Mouse (Mus musculus) lung, embryonic 16.5 days (tissue): Measurements from ENCODE around the gene Has1. TPM values are rescaled to one million over a fixed set of nuclear protein-coding genes. Genes with fewer than 3 reads are reported as not detected.
"Not testable (repeated sequence)": the region's sequence is repeated elsewhere in the genome, so short reads cannot be mapped to it uniquely, and the experiment has no call there.

Experiments used
- ATAC-seq: fragments of 200-750 bp; cut with Nextera tagmentation; 2 replicates; pipeline ENCODE4 v1.8.0; 2017; ENCODE audit warnings: low read depth, mild to moderate bottlenecking, moderate library complexity
- H3K27ac ChIP-seq: fragments of 300-500 bp; sonication (generic); 2 replicates; pipeline ENCODE4 v1.5.1; 2014; ENCODE audit warnings: mild to moderate bottlenecking, control low read depth, low read length
- H3K27me3 ChIP-seq: fragments of 300-500 bp; sonication (generic); 2 replicates; pipeline ENCODE4 v1.6.1; 2014; ENCODE audit warnings: low read depth, low read length, mixed read lengths; ENCODE audit not compliant: control insufficient read depth, insufficient read depth
- H3K36me3 ChIP-seq: fragments of 300-500 bp; sonication (generic); 2 replicates; pipeline ENCODE4 v1.6.1; 2014; ENCODE audit warnings: low read length; ENCODE audit not compliant: control insufficient read depth, insufficient read depth
- H3K4me1 ChIP-seq: fragments of 300-500 bp; sonication (generic); replicated peaks from 2 replicates; pipeline ENCODE4 v1.6.1; 2014; ENCODE audit warnings: low read length, mixed read lengths; ENCODE audit not compliant: control insufficient read depth, insufficient read depth
- H3K4me2 ChIP-seq: fragments of 300-500 bp; sonication (generic); 2 replicates; pipeline ENCODE4 v1.6.1; 2014; ENCODE audit warnings: low read depth, low read length, control low read depth
- H3K4me3 ChIP-seq: fragments of 300-500 bp; sonication (generic); 2 replicates; pipeline ENCODE4 v1.5.1; 2014; ENCODE audit warnings: mild to moderate bottlenecking, low read length, control low read depth
- H3K9ac ChIP-seq: fragments of 300-500 bp; sonication (generic); 2 replicates; pipeline ENCODE4 v1.6.1; 2014; ENCODE audit warnings: low read length, control low read depth
- H3K9me3 ChIP-seq: fragments of 300-500 bp; sonication (generic); 2 replicates; pipeline ENCODE4 v1.6.1; 2016; ENCODE audit warnings: low read length; ENCODE audit not compliant: control insufficient read depth
- WGBS: fragments of 180-500 bp; shearing (Covaris S2); extraction: QIAGEN DNeasy Blood & Tissue Kit; methylation state at CpG from one replicate; pipeline ENCODE4 v1.1.7; 2014; 5-methylcytosine and 5-hydroxymethylcytosine counted together
- polyA plus RNA-seq: library from polyadenylated mRNA; unstranded; fragments of >200 nt; fragmentation: Nextera tagmentation; extraction: Ambion mirVana; gene quantifications from 2 replicates; pipeline ENCODE4 v1.2.1, GENCODE M21; 2015

The Has1 gene
- polyA plus RNA-seq, 1 experiment from 2014 or later = 0.73 TPM

DNA sequence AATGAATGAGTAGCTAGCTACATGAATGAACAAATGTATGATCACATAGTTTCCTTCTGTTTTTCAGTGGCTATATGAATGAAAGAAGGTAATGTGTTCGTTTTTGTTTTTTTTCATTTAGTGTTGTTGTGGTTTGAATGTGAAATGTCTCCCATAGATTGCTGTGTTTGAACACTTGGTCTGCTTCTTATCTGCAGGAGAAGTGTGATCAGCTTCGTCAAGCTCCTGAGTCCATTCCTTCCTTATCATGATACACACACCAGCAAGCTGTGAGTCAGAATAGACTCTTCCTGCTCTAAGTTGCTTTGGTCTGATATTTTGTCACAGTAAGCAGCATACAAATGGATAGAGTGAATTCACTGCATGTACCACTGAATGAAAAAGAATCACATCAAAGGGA is 6.0 kb downstream of the Has1 start:
- Histone ChIP-seq H3K4me3 (no peak overlapping the region), H3K27ac (no peak overlapping the region), H3K27me3 (no peaks in the 10 kb centered on the region), H3K9ac (no peak overlapping the region), H3K9me3 (no peaks in the 10 kb centered on the region), H3K4me2 (no peak overlapping the region), H3K36me3 (0 out of 2 replicates have a peak, but pooled peaks cover 2% of the 10 kb centered on the region), H3K4me1 (no peaks in the 10 kb centered on the region)
- no peak for ATAC-seq
- 68% methylated on average over 2 of the region's 2 CpGs for WGBS

DNA sequence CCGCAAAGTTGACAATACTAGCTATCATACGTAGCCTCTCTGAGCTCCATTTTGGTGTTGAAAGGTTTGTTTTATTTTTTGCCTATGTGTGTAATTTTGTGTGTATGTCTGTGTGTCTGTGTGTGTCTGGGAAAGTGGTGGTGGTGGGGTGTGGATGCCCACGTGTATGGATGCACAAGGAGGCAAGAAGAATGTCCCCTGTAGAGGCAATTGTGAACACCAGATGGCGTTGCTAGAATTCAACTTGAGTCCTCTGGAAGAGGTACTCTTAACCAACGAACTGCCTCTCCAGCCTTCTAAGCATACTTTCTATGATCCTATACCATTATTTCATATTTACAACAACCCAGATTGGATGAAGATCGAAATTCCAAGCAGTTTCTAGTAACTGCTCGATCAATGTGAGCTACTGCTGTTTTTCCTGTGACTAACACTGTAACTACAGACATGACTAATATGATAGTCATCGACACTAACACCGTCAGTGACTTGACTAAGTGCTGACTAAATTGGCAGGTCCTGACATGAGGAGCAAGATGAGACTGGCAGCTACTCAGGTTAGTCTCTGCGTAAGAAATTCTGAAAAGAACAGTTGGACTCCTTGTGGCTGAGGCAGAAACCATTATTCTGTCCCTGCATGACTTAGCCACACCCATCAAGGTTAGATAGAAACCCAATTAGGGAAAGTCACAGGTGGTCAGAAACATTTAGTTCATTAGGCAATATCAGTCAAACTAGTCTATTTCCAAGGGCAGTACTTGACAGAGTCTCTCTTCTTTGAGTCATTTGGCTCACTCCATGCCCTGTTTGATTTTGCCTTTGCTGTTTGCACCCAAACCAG is 9.6 kb downstream of the Has1 start:
- no peaks in the 10 kb centered on the region for H3K9me3 ChIP-seq
- no peak overlapping the region for H3K27ac ChIP-seq
- no peaks in the 10 kb centered on the region for H3K4me1 ChIP-seq
- H3K4me3 ChIP-seq = no peak overlapping the region
- H3K36me3 ChIP-seq = peaks cover 14% of the 10 kb centered on the region
- ATAC-seq = no peak
- H3K9ac ChIP-seq = no peak overlapping the region
- H3K4me2 ChIP-seq = no peak overlapping the region
- WGBS = 70% methylated on average over 10 of the region's 10 CpGs
- H3K27me3 ChIP-seq = no peaks in the 10 kb centered on the region

DNA sequence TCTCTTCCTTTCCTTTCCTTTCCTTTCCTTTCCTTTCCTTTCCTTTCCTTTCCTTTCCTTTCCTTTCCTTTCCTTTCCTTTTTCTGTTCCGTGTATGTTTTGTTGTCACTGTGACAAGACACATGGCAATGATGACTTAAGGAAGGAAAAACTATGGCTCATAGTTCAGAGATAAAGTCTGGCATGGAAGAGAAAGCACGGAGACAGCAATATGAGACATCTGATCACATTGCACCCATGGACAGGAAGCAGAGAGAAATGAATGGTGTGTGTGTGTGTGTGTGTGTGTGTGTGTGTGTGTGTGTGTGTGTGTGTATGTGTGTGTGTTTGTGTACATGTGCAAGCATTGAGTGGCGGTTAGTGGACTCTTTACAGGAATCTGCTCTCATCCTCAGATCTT is 10.4 kb downstream of the Has1 start:
- H3K4me3 ChIP-seq, H3K4me2 ChIP-seq, H3K4me1 ChIP-seq, H3K9ac ChIP-seq, H3K27me3 ChIP-seq, H3K27ac ChIP-seq, H3K9me3 ChIP-seq, ATAC-seq: not testable (repeated sequence)
- H3K36me3 ChIP-seq = peaks cover 22% of the 10 kb centered on the region
- WGBS = 55% methylated on average over 3 of the region's 3 CpGs

DNA sequence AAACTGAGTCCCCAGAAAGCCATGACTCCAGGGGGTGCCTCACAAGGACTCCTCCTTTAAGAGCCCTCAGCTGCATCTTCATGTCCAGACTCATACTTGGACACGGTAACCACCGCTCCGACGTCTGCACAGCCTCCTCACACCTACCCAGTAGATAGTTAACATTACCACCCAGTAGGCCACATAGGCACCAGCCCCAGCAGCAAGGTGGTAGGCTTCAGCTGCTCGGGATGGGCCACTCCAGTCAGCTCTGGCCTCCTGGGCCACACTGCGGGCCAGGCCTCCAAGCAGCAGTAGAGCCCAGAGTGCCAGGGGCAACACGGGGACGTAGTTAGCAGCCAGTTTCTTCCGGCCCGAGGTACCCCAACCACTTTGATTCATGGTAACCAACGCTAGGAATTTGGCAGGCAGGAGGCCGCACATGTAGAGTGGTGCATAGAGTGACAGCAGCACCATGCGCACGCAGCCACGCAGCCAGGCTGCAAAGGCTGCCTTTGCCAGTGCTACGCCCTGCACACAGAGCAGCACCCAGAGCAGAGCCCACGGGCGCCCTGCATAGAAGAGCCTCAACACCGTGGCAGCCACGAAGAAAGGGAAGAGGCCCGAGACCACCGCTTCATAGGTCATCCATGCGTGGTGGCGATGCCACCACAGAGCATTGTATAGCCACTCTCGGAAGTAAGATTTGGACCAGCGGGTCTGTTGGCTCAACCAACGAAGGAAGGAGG is 11.3 kb downstream of the Has1 start:
- Histone ChIP-seq H3K9ac (no peak overlapping the region), H3K36me3 (peaks cover 24% of the 10 kb centered on the region), H3K4me3 (no peak overlapping the region), H3K27ac (no peak overlapping the region), H3K4me2 (no peak overlapping the region), H3K4me1 (peaks cover under 1% of the 10 kb centered on the region; the same call in 1 of the 2 replicates), H3K9me3 (no peaks in the 10 kb centered on the region), H3K27me3 (no peaks in the 10 kb centered on the region)
- WGBS = 68% methylated on average over 27 of the region's 27 CpGs
- ATAC-seq = peak; percentile 64

DNA sequence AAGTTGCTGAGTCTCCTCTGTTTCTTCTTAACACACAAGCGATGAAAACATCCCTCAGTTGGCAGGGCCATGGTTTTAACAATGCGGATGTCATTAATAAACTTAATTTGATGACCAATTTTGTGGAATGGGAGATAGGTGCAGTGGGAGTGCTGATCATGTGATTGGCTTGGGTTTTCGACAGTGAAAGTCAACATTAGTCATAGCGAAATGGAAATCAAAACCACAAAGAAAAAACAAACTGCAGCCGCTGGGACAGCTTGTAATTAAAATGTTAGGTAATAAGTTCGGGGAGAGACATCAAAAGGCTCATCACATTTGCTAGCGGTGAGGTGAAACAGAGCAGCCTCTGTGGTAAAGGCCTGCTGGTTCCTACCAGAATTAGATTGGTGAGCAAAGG is 14.2 kb downstream of the Has1 start:
- ATAC-seq = no peak
- H3K4me2 ChIP-seq = no peak overlapping the region
- peaks cover 22% of the 10 kb centered on the region for H3K4me1 ChIP-seq
- H3K36me3 ChIP-seq = peaks cover 29% of the 10 kb centered on the region
- H3K9me3 ChIP-seq = no peaks in the 10 kb centered on the region
- WGBS = 87% methylated on average over 7 of the region's 7 CpGs
- no peak overlapping the region for H3K27ac ChIP-seq
- H3K4me3 ChIP-seq = no peak overlapping the region
- no peak overlapping the region for H3K9ac ChIP-seq
- no peaks in the 10 kb centered on the region for H3K27me3 ChIP-seq

DNA sequence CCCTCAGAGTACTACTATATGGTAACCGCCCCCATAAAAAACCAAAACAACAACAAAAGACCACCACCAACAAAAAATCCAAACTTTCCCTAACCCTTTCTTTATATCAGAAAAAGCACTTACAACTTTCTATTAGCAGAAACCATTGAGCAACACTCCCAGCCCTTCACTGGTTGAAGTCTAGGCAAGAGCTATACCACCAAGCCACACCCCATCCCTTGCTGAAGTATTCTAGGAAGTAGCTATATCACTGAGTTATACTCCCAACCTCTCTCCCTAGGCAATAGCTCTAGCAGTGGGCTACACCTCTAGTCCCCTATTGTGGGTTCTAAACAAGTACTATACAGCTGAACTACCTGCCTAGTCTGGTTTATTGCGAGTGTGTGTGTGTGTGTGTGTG is 15.7 kb downstream of the Has1 start:
- ATAC-seq = no peak
- H3K4me3 ChIP-seq = no peak overlapping the region
- no peaks in the 10 kb centered on the region for H3K27me3 ChIP-seq
- peaks cover 36% of the 10 kb centered on the region for H3K4me1 ChIP-seq
- no peak overlapping the region for H3K4me2 ChIP-seq
- 93% methylated on average over 2 of the region's 2 CpGs for WGBS
- H3K27ac ChIP-seq = no peak overlapping the region
- peaks cover 29% of the 10 kb centered on the region for H3K36me3 ChIP-seq
- no peak overlapping the region for H3K9ac ChIP-seq
- H3K9me3 ChIP-seq = no peaks in the 10 kb centered on the region

DNA sequence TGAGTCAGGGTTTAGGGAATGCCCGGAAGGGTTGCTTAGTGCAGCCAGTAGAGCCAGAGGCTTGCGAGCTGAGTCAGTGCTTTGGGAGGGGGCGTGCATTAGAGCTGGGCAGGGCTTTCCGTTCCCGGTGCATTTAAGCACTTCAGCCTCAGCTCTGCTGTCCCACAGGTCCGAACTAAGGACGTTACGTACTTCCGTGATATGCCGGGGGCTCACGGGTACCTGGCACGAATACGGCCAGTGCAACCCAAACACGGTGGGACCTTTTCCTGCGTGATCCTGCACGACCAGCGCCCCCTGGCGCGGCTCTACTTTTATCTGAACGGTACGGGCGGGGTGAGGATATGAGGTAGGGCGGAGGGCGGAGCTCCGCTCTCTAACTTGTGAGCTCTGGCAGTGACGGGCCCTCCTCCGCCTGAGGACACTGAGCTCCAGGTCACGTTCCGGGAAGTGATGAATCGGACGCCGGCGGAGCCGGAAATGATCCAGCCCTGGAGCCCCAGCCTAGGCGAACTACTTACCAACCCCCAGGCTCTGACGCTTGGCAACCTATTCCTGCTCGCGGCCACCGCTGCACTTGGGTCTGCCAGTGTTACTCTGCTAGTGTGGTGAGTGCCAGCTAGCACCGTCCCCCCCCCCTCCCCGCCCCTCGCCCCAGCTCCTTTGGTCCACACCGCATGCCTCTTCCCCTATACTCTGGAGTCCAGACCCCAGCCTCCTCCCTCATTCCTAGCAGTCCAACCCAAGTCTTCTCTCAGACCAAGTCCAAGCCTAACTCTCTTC is 16.9 kb downstream of the Has1 start:
- Histone ChIP-seq H3K9ac (peak overlapping the region; percentile 70), H3K4me2 (peak overlapping the region; percentile 73), H3K27me3 (no peaks in the 10 kb centered on the region), H3K4me3 (peak overlapping the region; percentile 54), H3K9me3 (no peaks in the 10 kb centered on the region), H3K27ac (peak overlapping the region; percentile 85), H3K4me1 (peaks cover 47% of the 10 kb centered on the region), H3K36me3 (peaks cover 36% of the 10 kb centered on the region)
- ATAC-seq = peak; percentile 99
- WGBS = under 1% methylated on average over 43 of the region's 43 CpGs

DNA sequence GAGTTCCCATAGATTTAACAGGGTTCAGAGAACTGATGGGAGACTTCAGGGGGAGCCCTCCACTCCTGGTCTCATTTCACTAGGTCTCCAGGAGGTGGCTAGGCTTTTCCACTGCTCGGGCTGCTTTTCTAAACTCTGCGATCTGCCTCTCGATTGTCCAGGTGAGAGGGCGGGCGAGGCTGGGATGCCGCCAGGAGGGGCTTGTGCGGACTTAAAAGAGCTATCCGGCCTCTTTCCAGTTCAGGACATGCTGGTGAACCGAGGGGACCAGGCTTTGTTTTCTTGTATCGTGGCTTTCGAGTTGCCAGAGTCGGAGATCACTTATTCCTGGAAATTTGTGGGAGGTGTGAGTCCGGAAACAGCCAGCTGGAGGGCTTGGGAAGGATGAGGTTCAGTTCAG is 17.6 kb downstream of the Has1 start:
- H3K36me3 ChIP-seq = peaks cover 34% of the 10 kb centered on the region
- H3K4me2 ChIP-seq = peak overlapping the region; percentile 73
- peak overlapping the region; percentile 59 for H3K9ac ChIP-seq
- ATAC-seq = peak; percentile 1; the same call in 1 of the 2 replicates
- WGBS = 11% methylated on average over 13 of the region's 13 CpGs
- peaks cover 49% of the 10 kb centered on the region for H3K4me1 ChIP-seq
- H3K27ac ChIP-seq = peak overlapping the region; percentile 85
- peak overlapping the region; percentile 54 for H3K4me3 ChIP-seq
- no peaks in the 10 kb centered on the region for H3K27me3 ChIP-seq
- no peaks in the 10 kb centered on the region for H3K9me3 ChIP-seq

DNA sequence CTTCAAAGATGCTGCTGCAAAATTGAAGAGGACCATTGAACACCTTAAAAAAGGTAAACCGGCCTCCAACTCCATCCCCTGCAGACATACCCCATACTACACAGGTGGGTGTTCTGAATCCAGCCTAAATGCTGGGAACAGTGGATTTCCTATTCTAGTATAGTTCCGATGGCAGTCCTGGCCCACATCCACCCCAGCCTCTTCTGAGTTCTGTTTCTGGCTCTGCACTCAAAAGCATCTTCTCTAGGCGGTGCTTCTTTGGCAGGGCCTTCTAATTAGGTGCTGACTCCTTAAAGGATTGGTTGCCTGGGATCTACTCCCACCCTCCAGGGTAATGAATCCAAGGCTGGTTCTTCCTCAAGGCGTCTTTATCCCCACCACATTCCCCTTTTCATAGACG is 18.9 kb downstream of the Has1 start:
- no peaks in the 10 kb centered on the region for H3K27me3 ChIP-seq
- WGBS = 57% methylated on average over 5 of the region's 5 CpGs
- peaks cover 55% of the 10 kb centered on the region for H3K4me1 ChIP-seq
- no peak overlapping the region for H3K4me2 ChIP-seq
- no peak overlapping the region for H3K9ac ChIP-seq
- ATAC-seq = no peak
- H3K4me3 ChIP-seq = no peak overlapping the region
- no peaks in the 10 kb centered on the region for H3K9me3 ChIP-seq
- peaks cover 38% of the 10 kb centered on the region for H3K36me3 ChIP-seq
- no peak overlapping the region for H3K27ac ChIP-seq
